Mouse (Mus musculus): ENCODE data around the gene Drp2.

GRCm38 (mm10) chrX:134362156-134362555 is 42.2 kb upstream of the Drp2 start:
- no peak for TF ChIP-seq POLR2A (IDR thresholded peaks at IDR 0.05; ENCODE audit: borderline replicate concordance, control insufficient read depth, low read depth, low read length)
- TF ChIP-seq CTCF (IDR thresholded peaks at IDR 0.05; ENCODE audit: control insufficient read depth, insufficient read depth, low read length) = no peak
